Mouse (Mus musculus) adrenal gland, adult 18-20 months (tissue): ENCODE measurements around the gene Me1. TPM values are rescaled to one million over a fixed set of nuclear protein-coding genes. Genes with fewer than 3 reads are reported as not detected.

Experiments
- DNase-seq, 2 experiments: peaks; one replicate each; pipeline ENCODE4 v3.0.0; 2021 to 2022; ENCODE audit warnings: low spot score in 2 of 2
- total RNA-seq, 2 experiments: library from RNA; stranded (reverse); gene quantifications; 1 replicate in 1 of 2; 2 replicates in 1 of 2; pipeline ENCODE4 v1.2.3; 2021

Gene Me1
- total RNA-seq, 2 experiments from 2014 or later = 1,361 to 1,780 TPM

DNA sequence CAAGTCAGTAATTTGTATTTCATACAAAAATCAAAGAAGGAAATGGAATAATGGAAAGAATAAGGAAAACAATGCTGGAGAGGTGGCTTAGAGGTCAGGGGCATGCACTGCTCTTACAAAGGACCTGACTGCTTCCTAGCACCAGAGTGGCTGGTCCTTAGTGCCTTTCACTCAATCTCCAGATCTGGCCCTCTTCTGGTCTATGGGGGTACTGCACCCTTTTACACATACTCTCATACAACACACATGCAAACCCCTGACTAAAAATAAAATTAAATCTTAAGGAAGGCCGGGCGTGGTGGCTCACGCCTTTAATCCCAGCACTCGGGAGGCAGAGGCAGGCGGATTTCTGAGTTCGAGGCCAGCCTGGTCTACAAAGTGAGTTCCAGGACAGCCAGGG, 34.1 kb downstream of the Me1 start:
- no peak for DNase-seq

DNA sequence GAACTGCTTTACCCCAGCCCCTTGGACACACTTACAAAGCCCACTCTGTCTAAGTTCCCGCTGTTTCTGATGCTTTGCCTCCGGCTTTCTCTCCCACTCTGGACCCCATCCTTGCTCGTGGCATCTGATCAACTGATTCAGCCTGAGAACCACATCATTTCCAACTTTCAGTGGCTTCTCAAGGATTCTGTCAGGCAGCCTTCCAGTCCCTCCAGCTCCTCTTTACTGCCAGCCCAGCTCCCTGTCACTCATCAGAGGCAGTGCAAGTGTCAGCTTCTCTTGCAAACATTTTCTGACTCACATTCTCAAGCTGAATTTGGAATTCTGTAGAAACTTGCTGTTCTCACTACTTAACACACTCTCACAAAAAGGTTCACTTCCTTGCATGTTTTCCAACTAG, 34.5 kb downstream of the Me1 start:
- no peak for DNase-seq

DNA sequence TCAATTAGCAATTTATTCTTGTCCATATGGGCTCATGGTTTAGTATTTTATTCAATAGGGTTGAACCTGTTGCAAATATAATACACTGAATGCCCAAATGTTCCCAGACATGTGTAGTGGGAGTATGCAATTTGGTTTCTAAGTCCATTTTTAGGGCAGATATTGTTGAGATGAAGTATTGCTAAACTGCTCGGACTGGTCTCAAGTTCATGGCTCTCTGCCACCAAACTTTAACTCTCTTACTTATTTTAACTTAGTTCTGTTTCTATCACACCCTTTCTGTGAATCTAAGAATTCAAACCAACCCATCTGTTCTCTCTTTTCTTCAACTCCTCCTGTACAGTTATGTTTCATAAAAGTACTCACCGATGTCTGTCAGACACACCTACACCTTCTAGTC, 35.4 kb downstream of the Me1 start:
- no peak for DNase-seq

DNA sequence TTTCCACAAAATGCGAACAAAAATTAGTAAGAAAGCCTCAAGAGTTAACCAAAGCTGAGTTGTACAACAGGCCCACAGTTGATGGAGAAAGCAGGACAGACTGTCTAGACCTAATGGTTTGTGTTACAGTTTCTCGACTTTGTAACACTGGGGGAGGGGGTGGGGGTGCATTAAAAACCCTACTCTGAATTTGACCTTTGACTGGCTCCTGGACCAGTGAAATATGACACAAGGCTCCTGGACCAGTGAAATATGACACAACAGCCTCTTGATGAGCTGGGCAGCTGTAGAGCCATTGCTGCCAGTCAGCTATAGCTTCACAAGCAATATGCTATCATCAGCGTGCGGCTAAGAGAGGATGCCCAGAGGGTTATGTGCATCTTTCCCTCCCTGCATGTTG, 37.4 kb downstream of the Me1 start:
- no peak for DNase-seq

DNA sequence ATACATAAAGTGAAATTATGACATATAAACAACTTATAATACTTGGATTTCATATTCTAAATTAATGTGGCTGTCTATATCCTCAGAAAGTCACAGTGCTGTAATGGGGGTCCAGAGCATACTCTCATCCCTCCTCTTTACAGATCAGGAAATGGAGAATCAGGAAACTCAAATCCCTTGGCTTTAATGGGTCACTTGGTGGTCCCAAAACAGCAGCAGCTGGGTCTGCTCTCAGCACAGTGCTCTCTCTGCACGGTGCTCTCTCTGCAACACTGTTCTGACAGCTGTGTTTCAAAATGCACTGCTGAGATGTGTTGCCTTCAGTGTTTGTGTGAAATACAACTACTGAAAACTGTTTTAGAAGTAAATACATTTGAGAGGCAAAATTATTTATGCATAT, 43.6 kb downstream of the Me1 start:
- no peak for DNase-seq

DNA sequence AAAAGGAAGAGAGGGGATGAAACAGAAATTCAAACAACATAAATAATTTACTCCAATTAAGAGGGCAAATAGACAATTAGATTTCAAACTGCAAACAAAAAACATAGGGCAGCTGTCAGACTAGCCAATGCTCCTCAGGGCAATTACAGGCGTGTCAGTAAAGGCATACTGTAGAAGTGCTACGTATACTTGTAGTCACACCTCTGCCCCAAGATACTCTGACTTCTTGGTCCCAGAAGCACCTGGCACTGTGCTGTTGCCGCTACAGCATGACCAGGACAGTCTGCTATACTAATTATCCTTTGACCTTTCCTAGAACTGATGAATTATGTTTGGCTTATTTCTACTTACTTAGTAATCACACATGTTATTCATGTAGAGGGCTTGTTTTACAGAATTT, 44.5 kb downstream of the Me1 start:
- no peak for DNase-seq

DNA sequence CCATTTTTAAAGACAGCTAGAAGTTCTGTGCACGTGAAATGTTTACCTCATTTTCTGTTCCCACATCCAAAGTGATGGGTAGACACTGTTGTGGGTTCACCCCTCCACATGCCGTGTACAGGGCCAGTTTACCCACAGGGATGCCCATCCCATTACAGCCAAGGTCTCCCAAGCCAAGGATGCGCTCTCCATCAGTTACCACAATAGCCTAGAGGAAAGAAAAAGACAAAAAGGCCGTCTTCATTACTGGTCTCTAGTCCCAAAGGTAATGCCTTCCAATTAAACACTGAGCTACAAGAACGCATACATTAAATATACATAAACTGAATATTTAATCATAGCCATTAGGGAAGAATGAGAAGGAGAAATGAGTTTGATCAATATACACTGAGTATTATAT, 44.9 kb downstream of the Me1 start:
- no peak for DNase-seq

DNA sequence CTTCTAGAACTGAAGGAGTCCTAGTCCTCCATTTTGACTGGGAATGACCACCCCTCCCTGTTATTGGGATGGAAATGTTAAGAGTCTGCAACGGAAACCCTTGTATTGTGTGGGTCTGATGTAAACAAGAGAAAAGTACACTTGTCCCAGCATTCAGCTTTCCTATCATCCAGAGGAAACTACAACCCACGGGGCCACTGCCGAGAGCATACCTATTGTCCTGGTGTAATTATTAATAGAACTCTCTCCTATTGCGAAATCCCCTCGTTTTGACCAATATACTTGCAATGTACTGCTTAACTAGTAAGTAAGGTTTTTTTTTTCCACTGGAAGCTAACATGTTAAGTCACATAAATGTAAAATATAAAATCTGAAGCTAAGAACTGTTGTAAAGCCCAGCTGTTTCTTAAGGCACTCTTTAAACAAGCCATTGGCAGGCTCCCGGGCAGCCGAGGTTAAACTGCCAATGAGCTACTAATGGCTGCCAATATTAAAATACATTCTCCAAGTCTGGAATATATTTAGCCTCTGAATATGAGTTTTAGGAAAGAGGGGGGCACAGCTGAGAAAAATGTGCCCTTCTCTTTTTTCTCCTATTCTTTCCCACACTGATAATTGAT, 47.7 kb downstream of the Me1 start:
- DNase-seq = no peak

DNA sequence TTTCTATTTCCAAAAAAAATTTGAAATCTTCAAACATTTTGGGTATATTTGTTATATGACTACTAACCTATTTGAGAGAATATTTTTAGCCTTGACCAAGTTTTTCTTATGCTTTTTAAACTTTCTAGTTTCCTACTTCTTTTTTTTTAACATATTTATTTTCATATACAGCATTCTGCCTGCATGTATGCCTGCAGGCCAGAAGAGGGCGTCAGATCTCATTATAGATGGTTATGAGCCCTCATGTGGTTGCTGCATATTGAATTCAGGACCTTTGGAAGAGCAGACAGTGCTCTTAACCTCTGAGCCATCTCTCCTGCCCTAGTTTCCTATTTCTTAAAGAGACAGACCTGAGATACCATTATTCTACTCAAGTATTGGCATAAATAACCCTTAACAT, 48.9 kb downstream of the Me1 start:
- no peak for DNase-seq

DNA sequence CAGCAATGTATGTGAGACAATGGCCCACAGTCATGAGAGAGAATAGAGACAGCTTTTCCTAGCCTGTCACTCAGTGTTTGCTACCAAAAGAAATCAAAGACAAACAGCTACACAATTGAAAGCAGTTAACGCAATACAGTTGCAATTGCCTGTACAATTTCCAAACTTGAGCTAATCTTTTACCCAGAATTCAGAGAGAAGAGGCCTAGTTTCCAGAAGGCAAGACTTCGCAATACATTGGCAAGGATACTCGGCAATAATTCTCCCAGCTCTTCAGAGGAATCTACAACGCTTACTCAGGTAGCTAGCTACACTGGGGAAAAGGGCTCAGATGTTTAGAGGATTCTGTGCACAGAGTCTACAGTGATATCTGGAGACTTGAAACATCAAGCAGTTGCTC, 52.3 kb downstream of the Me1 start:
- no peak for DNase-seq

DNA sequence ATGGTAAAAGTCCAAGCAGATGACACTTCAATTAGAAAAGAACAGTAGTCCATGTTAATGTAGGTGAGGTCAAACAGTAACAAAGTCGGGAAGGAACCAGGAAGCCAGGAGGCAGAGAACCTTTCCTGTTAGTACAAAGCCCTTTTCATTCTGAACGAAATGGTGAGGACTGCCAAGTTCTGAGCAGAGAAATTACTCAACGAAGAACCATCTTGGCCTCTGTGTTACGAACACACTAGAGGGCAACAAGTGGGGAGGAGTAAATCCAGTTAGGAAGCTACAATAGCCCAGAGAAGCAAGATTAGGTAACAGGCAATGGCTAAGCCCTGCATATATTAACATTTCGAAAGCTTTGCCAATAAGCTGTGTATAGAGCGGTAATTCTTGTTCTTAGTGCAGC, 57.0 kb downstream of the Me1 start:
- no peak for DNase-seq

DNA sequence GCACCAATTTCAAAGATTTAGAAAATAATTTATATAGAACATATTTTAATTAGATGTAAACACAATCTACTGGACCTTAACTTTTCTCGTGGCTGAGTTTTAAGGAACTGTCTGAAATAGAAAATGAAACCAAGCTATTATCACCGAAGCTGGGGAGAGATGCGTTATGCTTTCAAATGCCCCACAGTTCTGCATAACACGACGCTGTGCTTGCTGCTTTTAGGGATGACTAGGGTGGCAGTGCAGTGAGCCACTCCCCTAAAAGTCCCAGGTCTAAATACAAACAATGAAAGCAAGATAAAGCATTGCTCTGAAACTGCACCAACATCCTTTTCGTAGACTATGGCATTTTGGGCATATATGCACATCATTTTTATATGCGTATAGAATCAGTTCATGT, 64.6 kb downstream of the Me1 start:
- DNase-seq = no peak

DNA sequence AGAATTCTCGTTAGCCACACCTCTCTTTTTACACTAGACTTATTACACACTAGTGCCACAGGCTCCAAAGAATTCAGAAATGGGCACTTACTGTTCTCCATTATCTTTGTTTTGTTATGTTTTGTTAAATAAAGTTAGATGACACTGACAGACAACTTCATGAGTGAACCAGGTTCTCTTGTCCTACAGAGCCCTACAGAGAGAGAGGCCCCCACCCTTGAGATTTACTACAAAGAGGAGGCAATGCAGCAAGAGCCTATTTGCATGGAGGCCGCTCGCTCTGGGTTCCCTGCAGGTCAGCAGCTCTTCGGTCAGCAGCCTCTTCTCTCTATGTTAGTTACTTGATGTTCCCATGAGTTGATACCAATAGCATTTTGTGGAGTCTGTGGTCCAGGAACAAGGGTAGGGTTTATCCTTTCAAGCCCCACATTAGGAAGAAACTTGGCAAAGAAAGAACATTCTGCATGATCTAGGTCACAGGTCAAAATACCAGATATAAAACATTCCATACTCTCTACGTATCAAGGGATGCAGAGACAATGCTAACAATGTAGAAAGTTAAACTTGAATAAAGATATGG, 65.3 kb downstream of the Me1 start:
- DNase-seq = no peak

DNA sequence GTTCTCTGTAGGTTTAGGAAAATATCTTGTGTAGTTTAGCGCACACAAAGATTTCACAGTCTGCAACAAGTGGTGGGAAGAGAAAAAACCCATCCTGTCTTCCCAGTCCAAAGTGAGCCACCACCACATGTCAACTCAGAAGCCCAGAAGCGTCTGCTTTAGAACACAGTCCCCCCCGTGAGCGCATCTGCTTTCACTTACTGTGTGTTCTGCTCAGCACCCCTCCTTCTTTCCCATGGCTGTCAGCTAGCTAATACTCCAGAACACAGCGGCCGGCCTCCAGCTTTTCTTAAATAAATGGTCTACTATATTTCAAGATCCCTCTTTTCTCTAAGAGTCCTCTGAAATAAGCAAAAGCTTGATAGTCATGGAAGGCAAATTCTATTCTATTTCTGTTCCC, 66.4 kb downstream of the Me1 start:
- DNase-seq = no peak

DNA sequence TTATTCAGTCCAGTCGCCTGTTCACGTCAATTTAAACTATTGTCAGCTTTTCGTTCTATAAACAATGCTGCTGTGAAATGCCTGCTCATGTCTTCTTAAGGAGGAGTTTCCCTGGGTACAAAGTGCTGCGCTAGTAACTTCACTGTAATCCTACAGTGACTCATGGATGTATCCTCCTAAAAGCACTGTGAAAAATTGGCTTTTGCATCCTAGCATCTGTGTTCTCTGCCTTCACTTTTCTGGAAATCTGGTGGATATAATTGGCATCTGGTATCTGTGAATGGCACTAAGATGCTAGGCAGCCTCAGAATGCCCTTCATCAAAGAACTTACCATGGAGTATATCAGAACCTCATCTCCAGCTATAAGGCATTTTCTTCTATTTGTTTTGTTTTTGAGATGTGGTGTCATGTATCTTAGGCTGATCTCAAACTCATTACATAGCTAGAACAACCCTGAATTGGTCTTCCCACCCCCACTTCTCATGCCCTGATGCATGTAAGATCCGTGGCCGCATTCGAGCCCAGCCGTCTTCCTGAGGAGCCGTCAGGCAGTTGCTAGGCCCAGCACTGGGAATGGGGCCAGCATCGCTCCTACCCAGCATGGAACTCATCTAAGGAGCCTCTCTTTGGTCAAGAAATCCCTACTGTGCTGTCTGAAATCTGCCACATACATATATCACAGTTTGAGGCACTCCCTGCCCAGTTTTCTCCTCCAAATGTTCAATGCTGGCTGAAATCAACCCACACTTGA, 67.8 kb downstream of the Me1 start:
- no peak for DNase-seq

DNA sequence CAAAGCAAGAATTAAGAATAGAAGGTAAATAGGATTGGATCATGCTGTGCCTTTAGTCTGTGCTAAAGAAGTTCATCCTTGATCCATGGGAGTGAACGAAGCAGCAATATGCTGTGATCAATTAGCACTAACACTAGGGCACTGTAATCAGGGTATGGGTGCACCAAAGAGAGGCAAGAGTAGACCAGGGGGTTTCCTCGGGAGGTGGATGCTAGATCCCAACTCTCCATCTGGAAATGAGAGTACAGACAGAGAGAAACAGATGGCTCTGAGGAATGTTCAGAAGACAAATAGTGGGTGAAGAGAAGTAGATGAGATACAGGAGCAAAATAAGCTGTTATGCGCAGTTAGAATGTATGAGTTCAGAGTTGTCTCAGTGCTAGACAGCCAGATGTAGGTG, 68.8 kb downstream of the Me1 start:
- no peak for DNase-seq

DNA sequence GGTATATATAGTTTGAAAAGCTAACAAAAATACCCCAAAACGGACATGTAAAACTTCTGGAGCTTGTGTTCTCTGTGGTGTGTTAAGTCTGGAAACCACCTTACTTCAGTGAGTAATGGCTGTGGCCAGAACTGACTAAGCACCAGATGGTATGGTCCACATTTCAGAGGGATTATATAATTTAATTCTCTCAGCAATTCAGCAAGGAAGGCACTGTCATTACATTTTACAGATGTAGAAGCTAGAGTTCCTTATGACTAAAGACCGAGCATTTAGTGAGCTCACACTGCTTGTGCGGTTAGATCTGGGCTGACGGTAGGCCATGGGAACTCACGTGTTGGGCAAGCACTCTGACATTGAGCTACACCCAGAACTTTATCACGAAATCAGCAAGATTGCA, 71.0 kb downstream of the Me1 start:
- DNase-seq = no peak

DNA sequence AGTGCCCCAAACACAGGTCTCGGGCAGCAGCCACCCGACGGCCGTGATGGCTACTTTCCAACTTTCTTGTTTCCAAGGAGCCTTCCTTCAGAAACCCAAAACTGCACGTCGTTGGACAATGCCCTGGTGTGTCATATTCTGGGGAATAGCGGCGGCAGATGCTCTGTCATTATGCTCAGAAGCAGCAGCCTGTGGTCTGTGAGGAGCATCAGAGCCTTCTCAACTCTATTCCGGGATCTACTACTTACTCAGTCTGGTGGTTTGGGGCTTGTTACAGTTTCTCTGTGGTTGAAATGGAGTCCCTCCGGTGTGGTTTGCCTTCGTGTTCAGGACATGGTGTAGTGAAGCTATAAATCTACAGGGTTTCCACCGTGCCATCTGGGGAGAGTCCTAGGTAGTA, 71.7 kb downstream of the Me1 start:
- no peak for DNase-seq

DNA sequence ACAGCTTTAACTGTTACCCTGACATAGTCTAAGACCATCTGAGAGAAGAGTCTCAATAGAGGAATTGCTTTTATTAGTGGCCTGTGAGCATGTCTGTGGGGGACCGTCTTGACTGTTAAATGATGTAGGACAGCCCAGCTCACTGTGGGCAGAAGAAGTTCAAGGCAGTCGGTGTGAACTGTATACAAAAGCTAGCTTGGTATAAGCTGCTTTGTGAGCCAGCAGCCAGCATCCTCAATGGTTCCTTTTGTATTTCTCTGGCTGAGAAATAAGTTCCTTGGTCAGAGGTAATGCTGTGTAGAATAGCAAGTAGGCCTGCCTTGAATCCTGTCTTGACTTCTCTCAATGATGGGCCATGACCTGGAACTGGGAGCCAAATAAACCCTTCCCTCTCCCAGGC, 73.7 kb downstream of the Me1 start:
- DNase-seq = no peak

DNA sequence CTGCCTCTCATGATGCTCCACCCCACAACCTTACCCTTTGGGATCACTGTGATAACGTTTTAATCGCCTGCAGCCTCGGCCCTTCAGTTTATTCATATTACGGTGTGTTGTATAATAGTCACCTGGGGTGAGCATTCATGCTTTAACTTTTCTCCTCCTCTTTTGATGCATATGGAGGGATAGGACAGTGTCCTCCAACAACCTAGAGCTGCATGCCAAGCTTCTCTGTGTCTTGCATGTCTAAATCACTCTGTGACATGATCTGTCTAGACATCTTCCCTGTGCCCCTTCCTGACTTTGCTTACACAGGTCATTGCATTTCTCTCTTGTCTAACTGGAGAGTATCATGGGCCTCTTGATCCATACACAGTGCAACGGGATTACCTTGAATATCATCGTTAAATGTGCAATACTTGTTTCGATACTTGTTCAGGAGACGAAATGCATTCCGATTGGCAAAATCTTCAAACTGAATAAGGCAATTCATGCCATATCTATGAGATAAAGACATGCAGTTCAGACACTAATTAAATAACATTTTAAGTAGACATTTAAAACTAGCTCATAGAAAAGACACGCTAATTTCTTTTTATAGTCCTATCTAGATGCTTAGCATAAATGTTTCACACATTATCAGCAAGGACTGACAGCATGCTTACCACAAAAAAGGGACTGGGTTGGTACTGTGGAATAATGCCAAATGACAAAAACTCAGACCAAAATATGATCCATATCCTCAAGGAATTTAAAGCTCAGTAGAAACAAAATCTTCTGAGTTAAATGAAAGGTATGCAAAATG, 76.2 kb downstream of the Me1 start:
- no peak for DNase-seq

DNA sequence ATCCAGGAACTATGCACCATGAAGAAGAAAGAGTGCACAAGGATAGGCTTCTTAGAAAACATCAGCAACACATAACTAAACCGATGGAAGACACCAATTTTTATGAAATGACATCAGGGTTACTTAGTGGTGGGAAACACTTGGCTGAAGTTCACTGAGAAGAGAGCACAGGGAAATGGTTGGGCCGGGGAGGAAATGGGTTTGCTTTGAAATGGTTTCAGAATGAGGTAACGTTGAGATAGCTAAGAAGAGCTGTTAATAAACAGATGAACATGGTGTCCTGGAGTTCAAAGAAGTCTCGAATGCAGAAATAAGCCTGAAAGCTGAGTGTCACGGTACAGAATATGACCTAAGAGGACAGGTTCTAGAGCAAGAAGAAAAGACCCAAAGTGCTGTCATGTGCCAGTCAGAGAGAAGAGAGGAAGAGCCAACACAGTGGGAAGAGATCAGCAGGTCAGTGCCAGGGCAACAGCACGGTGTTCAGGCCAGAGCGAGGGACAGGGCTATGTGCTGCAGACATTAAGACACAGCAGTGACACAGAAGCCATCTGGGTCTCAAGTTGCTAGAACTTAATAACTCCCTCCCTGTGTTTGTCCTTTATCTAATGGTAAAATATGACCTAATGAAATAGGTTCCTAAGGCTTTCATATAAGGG, 77.8 kb downstream of the Me1 start:
- no peak for DNase-seq

DNA sequence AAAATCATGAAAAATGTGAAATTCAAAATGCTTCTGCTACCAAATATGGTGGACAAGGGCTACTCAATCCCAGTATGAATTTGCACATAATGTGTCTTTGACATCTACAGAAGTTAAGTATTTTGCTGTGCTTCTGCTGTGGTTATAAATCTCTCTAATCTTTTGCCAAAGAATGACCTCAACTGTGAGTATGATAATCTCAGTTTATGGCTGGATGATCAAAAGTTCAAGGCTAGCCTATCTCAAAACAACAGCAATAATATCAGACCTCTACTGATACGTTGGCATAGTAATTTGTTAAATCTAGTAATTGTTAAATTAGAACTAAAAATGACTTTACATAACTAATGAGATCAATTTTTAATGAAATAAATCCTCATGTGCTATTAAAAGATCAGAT, 80.0 kb downstream of the Me1 start:
- no peak for DNase-seq
